Mouse (Mus musculus): ENCODE measurements around the gene Plxnd1.

GRCm38 (mm10) chr6:115954506-115955074 lies 40.2 kb downstream of the Plxnd1 start:
- TF ChIP-seq POLR2A (IDR thresholded peaks at IDR 0.05; ENCODE audit: low read depth, low read length) (no peak), CTCF (conservative IDR thresholded peaks at IDR 0.05; ENCODE audit: insufficient read depth, insufficient read length, low read depth, low read length) (no peak)
